Mouse (Mus musculus) gastrocnemius, postnatal 25 days (tissue): Measurements from ENCODE around the gene Igsf11. TPM values are rescaled to one million over a fixed set of nuclear protein-coding genes. Genes with fewer than 3 reads are reported as not detected.

Experiments
- DNase-seq: peaks from one replicate; pipeline ENCODE4 v3.0.0; 2022
- long read RNA-seq, 2 experiments: library from polyadenylated mRNA; stranded (forward); transcript quantifications; one replicate each; pipeline ENCODE4 v2.0.0; 2021
- total RNA-seq, 2 experiments: library from RNA; stranded (reverse); gene quantifications; 1 replicate in 1 of 2; 2 replicates in 1 of 2; pipeline ENCODE4 v1.2.3; 2021

The Igsf11 gene
- total RNA-seq = under 1 TPM; 0.21 to 0.43 TPM
- long read RNA-seq, experiment 1 = 0 reads
- long read RNA-seq, experiment 2 = 0 reads

DNA sequence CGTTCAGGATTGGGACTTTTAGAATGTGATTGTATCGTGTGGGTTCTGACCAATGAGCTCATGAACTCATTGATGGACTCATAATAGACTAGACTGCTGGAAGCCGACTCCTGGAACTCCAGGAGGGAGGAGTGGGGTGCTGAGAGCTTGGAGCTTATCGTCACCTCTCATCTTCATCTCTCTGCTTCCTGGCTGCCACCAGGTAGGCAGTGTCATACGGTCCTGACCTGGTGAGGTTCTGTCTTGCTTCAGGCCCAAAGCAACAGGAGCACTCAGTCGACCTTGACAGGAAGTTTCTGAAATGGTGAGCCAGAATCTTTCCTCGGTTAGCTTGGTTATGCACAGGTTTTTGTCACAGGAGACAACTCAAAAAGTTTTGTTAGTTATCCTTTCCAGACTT, at the start of gene Igsf11:
Igsf11 (plus strand) TSS at position 301 of the 400 bp plus-strand sequence.
- no peak for DNase-seq

DNA sequence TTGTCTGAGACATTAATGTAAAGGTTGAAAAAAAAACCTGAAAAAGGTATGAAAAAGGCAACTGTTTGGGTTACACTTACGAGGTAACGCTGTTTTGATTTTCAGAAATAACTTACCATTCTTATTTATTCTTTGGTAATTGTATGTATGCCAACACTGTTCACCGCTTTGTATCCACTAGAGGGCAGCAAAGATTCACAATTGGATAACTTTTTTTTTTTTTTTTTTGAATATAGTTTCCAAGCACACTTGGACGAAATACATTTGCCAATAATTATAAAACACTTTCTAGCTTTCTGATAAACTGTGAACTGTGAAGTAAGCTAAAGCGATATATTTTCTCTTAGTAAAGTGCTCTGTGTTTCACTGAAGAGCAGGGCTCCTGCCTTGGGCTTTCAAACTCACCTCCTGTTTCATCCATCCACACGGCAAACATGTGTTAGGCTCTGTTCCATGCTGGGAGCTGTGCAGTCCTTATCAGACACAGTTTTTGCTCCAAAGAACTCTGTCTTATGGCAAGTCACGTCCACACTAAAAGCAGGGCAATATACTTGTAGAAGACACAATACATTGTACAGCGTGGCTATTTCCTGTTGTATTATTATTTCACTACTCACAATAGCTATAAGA, 34.2 kb upstream of the Igsf11 start:
- no peak for DNase-seq

DNA sequence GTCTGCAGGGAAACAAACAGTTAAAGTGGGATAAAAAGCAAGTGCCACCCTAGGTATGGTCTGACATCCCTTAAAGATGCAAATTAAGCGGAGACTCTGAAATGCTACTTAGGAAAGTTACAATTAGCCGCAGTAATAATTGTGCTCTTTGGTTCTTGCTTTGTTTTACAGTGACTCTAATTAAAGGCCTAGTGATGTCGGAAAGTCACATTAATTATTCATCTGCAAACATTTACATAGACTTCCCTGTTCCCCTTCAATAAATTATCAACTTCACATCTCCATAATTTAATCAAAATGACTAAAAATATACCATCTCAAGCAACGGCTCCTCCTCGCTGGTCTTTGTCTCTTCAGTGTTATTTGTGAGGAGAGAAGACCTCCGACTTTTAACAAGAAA, 31.9 kb upstream of the Igsf11 start:
- DNase-seq = no peak

- DNase-seq = no peak
These were observed 28.1 kb upstream of the Igsf11 start for GRCm38 (mm10) chr16:38864358-38864757.

- DNase-seq = no peak
These were observed 19.2 kb upstream of the Igsf11 start for GRCm38 (mm10) chr16:38873231-38873630.

- no peak for DNase-seq
These were observed 18.0 kb upstream of the Igsf11 start for GRCm38 (mm10) chr16:38874481-38874880.

DNA sequence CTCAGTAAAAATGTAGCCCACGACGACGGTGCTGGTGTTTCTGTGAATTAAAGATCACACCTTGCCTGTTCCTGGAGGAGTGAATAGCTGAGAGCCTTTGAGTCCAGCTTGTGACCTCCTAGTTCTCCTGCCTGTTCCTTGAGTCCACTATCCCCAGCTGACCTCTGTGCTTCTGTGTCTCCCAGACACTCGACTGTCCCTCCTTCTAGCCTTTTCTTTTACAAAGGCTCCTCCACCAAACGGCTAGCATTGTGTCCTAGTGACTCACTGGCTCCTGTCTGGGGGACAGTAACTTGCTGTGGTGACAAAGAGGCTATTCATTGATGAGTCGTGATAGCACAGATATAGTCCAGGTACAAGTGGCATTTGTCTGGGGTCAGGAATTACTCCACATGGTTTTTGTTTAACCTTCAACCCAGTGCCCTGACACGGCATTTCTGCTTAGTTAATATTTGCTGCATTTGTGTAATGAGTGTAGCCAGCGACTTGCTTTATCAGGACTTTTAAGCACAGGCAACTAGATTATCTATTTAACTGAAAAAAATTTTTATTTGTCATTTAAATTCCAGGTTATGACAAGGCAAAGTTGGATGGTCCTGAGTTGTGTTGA, 6.5 kb downstream of the Igsf11 start:
- DNase-seq = no peak

GRCm38 (mm10) chr16:38900024-38900423, 7.6 kb downstream of the Igsf11 start:
- no peak for DNase-seq

- DNase-seq = peak; percentile 89
These were observed 9.8 kb downstream of the Igsf11 start for GRCm38 (mm10) chr16:38902111-38902778.

- DNase-seq = no peak
These were observed 10.5 kb downstream of the Igsf11 start for GRCm38 (mm10) chr16:38903020-38903419.

- no peak for DNase-seq
These were observed 11.7 kb downstream of the Igsf11 start for GRCm38 (mm10) chr16:38904202-38904601.

GRCm38 (mm10) chr16:38905911-38906310, 13.4 kb downstream of the Igsf11 start:
- DNase-seq = no peak

DNA sequence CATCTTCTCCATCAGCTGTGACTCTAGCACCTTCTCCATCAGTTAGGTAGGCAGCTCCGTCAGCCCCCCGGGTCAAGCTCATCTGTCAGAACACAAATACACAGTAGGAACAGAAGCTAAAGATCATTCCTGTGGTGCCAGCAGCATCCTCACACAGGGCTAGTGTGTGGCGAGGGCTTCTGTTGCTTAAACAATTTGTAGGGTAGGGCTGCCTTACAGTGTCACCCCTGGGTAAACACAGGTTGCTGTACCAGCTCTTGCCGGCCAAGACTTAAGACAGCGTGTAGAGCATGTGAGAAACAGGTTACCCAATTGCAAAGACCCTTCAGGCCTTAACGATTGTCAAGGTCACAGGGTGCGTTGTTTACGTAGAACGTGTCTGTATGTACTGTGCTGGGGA, 15.8 kb downstream of the Igsf11 start:
- DNase-seq = no peak

DNA sequence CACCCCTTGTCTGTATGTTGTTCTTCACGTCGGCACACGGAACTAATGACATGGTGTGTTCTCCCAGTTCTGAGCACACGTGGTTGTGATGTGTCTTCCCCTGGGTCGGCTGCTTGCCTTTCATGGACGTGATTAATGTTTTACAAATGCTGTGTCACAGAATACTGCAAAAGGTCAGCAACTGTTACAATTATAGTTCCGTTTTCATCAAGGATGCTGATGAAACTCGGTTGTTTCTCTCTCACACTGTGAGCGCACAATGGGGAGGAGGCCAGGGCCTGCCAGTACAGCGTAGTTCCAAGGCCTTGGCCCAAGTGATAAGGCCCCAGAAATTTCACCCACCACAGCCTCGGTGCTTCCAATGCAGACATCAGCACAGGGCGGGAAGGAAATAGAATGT, 17.0 kb downstream of the Igsf11 start:
- no peak for DNase-seq

- no peak for DNase-seq
These were observed 17.6 kb downstream of the Igsf11 start for GRCm38 (mm10) chr16:38910088-38910487.

GRCm38 (mm10) chr16:38915451-38915850, 23.0 kb downstream of the Igsf11 start:
- DNase-seq = no peak

DNA sequence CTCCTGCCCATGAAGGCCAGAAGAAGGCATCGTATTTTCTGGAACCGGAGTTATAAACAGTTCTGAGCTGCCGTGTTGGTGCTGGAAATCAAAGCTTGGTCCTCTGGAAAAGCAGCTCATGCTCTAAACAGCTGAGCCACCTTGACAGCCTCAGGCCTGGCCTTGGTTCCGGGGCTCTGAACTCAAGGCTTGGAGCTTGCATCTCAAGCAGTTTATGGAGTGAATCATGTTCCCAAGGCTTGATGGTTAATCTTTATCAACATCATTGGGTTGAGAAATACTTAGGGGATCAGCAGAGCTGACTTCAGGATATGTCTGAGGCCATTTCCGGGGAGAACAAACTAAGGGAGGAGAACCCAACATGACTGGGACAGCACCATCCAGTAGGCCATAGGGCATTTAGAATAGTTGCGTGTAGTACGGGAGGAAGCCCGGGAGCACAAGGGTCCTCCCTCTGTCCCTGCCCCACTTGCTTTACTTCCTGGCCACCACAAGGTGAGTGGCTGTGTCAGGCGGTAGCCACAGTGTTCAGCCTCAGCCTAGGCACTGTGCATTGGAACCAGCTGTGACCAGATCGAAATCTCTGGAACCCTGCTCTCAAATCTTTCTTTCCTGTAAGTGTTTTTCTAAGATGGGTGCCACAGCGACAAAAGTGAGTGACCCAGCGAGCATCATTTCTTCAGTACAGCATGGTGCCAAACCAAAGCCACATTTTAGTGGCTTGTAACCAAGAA, 23.7 kb downstream of the Igsf11 start:
- no peak for DNase-seq

DNA sequence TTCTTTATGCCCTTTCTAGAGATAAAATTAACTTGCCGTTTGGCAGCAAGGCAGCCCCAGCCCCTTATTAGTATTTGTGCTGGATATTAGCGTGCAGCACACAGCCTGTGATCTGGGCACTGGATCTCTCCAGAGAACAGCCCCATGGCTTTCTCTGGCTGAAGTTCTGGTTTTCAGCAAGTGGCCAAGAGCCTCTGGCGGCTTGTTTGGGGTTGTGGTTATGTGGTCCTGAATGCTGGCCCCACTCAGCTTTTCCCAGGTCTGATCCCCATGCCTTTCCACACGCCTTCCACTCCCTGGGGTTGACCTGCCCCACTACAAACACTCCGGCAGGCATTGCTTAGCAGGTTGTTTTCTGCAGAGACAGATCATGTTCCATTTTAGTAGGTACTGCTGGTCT, 24.4 kb downstream of the Igsf11 start:
- DNase-seq = no peak

DNA sequence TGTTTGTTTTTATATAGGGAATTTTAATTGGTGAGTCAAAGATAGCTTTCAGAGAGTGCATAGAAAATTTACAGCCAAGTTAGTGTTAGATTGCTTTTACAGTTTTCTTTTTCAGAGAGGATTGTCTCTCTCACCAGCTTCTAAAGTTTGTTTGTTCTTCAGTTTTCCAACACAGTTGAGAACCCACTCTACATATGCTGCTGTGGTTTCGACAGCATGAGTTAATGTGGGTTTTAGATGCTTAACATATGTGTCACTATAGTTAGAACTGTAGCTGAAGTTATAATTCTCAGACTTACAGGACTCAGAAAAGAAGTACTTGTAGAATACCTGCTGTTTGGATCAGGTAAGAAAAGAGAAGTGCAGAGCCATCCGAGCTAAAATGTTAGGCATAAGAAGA, 25.6 kb downstream of the Igsf11 start:
- no peak for DNase-seq

DNA sequence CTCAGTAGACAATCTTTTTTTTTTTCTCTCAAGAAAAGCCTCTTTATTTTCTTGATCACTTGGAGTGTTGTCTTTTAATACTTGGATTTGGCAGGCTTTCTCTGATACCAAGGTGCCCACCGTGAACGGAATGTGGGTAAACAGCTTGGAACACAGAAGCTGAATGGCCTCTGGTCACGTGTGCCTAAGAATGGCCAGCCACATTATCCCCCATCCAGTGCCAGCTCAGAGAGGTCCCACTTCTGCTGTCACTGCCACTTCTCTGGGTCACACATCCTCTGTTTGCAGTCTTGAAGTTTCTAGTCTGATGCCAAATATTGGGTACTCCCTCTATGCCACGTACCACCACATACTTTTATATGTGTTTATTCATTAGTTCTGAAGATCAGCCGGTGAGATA, 28.0 kb downstream of the Igsf11 start:
- no peak for DNase-seq

GRCm38 (mm10) chr16:38924940-38925339, 32.5 kb downstream of the Igsf11 start:
- DNase-seq = no peak

GRCm38 (mm10) chr16:38928760-38929159, 36.3 kb downstream of the Igsf11 start:
- no peak for DNase-seq

DNA sequence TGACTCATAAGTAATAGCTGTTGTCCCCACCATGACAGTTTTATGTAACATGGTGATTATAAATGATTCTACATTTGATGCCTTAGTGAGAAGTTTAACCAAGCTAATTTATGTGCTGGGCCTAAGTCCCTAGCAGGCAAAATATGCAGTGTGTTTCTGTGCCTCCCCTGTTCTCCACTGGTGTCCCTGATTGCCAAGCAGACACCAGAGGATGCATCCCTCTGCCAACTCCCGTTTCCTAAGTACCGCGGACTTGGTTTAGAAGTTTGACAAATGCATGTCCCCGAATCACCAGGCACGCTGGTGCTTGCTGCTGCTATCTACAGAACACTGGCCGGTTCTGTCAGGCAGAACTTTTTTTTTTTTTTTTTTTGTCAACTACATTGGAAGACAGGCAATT, 39.0 kb downstream of the Igsf11 start:
- no peak for DNase-seq
